Mouse (Mus musculus) liver, adult 2 months (tissue): ENCODE results near the gene Sel1l3.

Experiments used
- CTCF ChIP-seq: fragments of 200-500 bp; IDR thresholded peaks from 2 replicates; pipeline ENCODE4 v1.5.1; 2011; ENCODE audit warnings: low read depth, low read length, control low read depth
- POLR2A ChIP-seq: fragments of 200-500 bp; IDR thresholded peaks from 2 replicates; pipeline ENCODE4 v1.6.1; 2011; ENCODE audit warnings: low read length, control low read depth; ENCODE audit not compliant: insufficient read depth; ENCODE audit errors: extremely low read depth

DNA sequence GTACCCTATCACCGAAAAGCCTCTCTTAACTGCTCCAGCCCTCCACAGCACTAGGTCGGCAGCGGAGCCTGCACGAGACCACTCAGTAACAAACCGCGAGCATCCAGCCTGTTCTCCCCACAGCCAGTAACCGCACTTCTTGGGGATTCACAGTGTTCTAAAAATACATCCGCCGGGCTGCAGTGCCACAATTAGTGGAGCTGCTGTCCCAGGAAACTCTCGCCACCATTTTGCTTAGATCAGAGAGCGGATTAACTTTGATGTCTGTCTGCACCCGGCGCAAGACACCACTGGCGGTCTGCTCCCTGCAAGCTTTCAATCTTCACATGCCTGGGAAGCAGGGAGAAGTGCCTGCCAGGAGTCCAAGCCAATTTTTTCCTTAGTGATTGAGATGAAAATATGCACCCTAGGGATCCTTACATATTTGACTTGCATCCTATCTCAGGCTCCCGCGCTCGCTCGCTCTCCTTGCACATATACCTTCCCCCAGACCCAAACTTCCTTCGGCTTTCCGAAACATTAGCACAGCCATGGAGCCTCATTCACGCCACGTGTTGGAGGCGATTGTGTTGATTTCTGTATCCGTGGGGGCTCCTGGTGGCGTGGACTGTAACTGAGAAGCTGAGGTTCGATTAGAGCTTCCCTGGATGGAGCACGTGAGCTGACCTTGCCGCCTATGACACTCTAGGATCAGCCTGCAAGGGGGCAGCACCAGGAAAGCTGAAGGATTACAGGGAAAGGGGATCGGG, 44.5 kb upstream of the Sel1l3 start:
- TF ChIP-seq CTCF (no peak), POLR2A (no peak)
